Mouse (Mus musculus): ENCODE results near the gene Aaas. TPM values are rescaled to one million over a fixed set of nuclear protein-coding genes. Genes with fewer than 3 reads are reported as not detected.
A peak's percentile ranks its signal among the peaks of the same experiment; 100 is the strongest.
"Not testable (repeated sequence)": the region's sequence is repeated elsewhere in the genome, so short reads cannot be mapped to it uniquely, and the experiment has no call there.

Gene Aaas
- polyA plus RNA-seq, 1 experiment from 2014 or later = 44.7 TPM

DNA sequence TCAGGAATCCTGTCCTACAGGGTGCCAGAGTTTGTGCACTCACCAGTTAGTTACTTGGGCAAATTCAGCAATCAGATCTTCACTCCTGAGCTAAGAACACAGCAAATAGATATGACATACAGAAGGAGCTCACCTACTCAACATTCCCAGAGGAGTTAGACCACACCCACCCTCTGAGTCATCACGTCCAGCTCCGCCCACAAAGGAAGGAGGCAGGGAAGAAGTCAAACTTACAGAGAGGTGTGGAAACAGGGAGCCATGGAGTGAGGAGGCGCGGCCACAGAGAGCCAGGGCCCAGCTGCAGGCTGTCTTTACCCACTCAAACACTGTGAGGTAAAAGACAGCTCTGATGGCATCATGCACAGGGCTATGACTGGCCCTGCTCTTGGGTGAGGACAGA lies 4.1 kb downstream of the Aaas start:
- no peak overlapping the region for H3K9ac ChIP-seq (replicated peaks; ENCODE audit: low read depth, low read length)

DNA sequence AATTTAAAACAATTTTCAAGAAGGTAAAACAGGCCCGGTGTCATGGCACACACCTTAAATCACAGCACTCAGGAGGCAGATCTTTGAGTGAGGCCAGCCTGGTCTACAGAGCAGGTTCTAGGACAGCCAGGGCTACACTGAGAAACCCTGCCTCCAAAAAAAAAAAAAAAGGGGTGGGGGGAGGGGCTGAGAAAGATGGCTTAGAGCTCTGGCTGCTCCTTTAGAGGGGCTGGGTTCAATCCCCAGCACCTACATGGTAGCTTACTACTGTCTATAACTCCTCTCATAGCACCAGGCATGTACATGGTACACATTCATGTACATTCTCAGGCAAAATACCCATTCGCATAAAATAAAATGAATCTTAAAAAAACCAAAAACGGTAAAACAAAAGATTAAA lies 6.1 kb downstream of the Aaas start:
- H3K4me1 ChIP-seq (replicated peaks; ENCODE audit: control insufficient read depth, insufficient read depth, low read length) = no peaks in the 10 kb centered on the region; the same call in 1 of the 2 replicates
- no peaks in the 10 kb centered on the region for H3K9me3 ChIP-seq (ENCODE audit: control insufficient read depth, low read length)
- ATAC-seq = no peak
- no peak overlapping the region for H3K4me2 ChIP-seq (ENCODE audit: low read length)
- H3K27me3 ChIP-seq (replicated peaks; ENCODE audit: control insufficient read depth, insufficient read depth, low read length) = no peaks in the 10 kb centered on the region
- no peak overlapping the region for H3K4me3 ChIP-seq (replicated peaks; ENCODE audit: low read length)
- no peaks in the 10 kb centered on the region for H3K36me3 ChIP-seq (ENCODE audit: control insufficient read depth, insufficient read depth)
- 97% methylated on average over 3 of the region's 3 CpGs for WGBS
- no peak overlapping the region for H3K9ac ChIP-seq (replicated peaks; ENCODE audit: low read depth, low read length)
- H3K27ac ChIP-seq (ENCODE audit: low read length) = no peak overlapping the region

More for the DNA sequence above, 4.1 kb downstream of the Aaas start:
- no peaks in the 10 kb centered on the region for H3K27me3 ChIP-seq (replicated peaks; ENCODE audit: control insufficient read depth, insufficient read depth, low read length)
- no peak overlapping the region for H3K27ac ChIP-seq (ENCODE audit: low read length)
- no peaks in the 10 kb centered on the region for H3K9me3 ChIP-seq (ENCODE audit: control insufficient read depth, low read length)
- 82% methylated on average over 4 of the region's 4 CpGs for WGBS
- ATAC-seq = no peak
- H3K4me2 ChIP-seq (ENCODE audit: low read length) = no peak overlapping the region
- no peaks in the 10 kb centered on the region for H3K36me3 ChIP-seq (ENCODE audit: control insufficient read depth, insufficient read depth)
- H3K4me1 ChIP-seq (replicated peaks; ENCODE audit: control insufficient read depth, insufficient read depth, low read length) = peaks cover 11% of the 10 kb centered on the region
- H3K4me3 ChIP-seq (replicated peaks; ENCODE audit: low read length) = no peak overlapping the region

DNA sequence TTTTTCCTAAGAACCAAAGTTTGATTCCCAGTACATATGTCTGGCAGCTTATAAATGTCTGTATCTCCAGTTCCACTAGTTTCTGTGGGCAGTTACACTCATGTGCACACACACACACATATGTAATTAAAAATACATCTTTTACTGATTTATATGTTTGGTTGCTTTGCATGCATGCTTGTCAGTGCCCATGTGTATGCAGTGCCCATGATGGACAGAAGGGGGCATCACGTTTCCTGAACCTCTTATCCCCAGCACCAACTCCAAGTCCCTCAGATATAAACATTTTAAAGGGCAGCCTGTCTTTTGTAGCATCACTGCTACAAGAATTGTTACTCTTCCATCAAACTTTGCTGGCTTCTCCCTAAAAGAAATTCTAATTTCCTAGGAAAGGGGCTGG lies 9.0 kb downstream of the Aaas start:
- ATAC-seq = no peak
- H3K9me3 ChIP-seq (ENCODE audit: control insufficient read depth, low read length) = no peaks in the 10 kb centered on the region
- H3K4me1 ChIP-seq (replicated peaks; ENCODE audit: control insufficient read depth, insufficient read depth, low read length) = no peaks in the 10 kb centered on the region
- no peak overlapping the region for H3K4me3 ChIP-seq (replicated peaks; ENCODE audit: low read length)
- H3K27me3 ChIP-seq (replicated peaks; ENCODE audit: control insufficient read depth, insufficient read depth, low read length) = no peaks in the 10 kb centered on the region
- H3K27ac ChIP-seq (ENCODE audit: low read length) = no peak overlapping the region
- peaks cover 9% of the 10 kb centered on the region for H3K36me3 ChIP-seq (ENCODE audit: control insufficient read depth, insufficient read depth)
- 11% methylated on average over 1 of the region's 1 CpGs for WGBS
- H3K9ac ChIP-seq (replicated peaks; ENCODE audit: low read depth, low read length) = no peak overlapping the region
- no peak overlapping the region for H3K4me2 ChIP-seq (ENCODE audit: low read length)

DNA sequence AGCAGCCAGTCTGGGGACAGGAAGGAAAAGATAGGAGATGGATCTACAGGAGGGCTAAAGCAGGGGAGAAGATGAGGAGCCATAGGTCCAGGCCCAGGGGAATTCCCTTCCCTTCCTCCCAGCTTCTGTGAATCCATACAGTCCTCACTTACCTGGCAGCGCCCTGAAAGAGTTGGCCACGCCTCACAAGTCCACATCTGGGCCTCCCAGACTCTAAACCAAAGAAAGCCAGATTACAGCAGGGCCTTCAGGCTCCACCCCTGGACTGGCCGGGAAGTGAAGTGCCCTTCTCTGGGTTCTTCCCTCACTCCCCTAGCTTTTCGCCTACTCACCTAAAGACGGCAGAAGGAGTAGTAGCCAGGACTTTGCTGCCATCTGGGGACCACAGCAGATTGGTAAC lies 11.0 kb downstream of the Aaas start:
- Histone ChIP-seq H3K36me3 (ENCODE audit: control insufficient read depth, insufficient read depth) (peaks cover 13% of the 10 kb centered on the region), H3K27ac (ENCODE audit: low read length) (no peak overlapping the region), H3K9me3 (ENCODE audit: control insufficient read depth, low read length) (no peaks in the 10 kb centered on the region), H3K4me3 (replicated peaks; ENCODE audit: low read length) (no peak overlapping the region), H3K4me2 (ENCODE audit: low read length) (no peak overlapping the region), H3K9ac (replicated peaks; ENCODE audit: low read depth, low read length) (no peak overlapping the region), H3K27me3 (replicated peaks; ENCODE audit: control insufficient read depth, insufficient read depth, low read length) (no peaks in the 10 kb centered on the region), H3K4me1 (replicated peaks; ENCODE audit: control insufficient read depth, insufficient read depth, low read length) (no peaks in the 10 kb centered on the region)
- no peak for ATAC-seq
- whole genome bisulfite sequencing = 79% methylated on average over 5 of the region's 5 CpGs

DNA sequence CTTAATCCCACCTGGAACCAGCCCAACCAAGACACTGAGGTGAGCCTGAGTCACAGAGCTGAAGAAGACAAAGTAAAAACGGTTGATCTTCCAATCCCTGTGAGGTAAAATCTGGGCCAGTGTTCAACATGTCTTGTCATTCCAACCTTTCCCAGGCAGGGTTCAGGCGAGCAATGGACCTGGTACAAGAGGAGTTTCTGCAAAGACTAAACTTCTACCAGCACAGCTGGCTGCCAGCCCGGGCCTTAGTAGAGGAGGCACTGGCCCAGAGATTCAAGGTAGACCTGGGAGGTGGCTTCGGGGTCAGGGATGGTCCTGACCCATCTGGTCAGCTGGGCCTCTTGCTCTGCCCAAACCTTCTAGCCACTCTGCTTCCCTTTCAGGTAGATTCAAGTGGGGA lies 13.6 kb downstream of the Aaas start:
- no peak overlapping the region for H3K4me2 ChIP-seq (ENCODE audit: low read length)
- no peaks in the 10 kb centered on the region for H3K27me3 ChIP-seq (replicated peaks; ENCODE audit: control insufficient read depth, insufficient read depth, low read length)
- H3K9me3 ChIP-seq (ENCODE audit: control insufficient read depth, low read length) = no peaks in the 10 kb centered on the region
- peaks cover 17% of the 10 kb centered on the region for H3K36me3 ChIP-seq (ENCODE audit: control insufficient read depth, insufficient read depth)
- no peak overlapping the region for H3K4me3 ChIP-seq (replicated peaks; ENCODE audit: low read length)
- H3K9ac ChIP-seq (replicated peaks; ENCODE audit: low read depth, low read length) = no peak overlapping the region
- peaks cover 13% of the 10 kb centered on the region for H3K4me1 ChIP-seq (replicated peaks; ENCODE audit: control insufficient read depth, insufficient read depth, low read length)
- no peak overlapping the region for H3K27ac ChIP-seq (ENCODE audit: low read length)
- ATAC-seq = no peak
- 90% methylated on average over 4 of the region's 4 CpGs for WGBS

DNA sequence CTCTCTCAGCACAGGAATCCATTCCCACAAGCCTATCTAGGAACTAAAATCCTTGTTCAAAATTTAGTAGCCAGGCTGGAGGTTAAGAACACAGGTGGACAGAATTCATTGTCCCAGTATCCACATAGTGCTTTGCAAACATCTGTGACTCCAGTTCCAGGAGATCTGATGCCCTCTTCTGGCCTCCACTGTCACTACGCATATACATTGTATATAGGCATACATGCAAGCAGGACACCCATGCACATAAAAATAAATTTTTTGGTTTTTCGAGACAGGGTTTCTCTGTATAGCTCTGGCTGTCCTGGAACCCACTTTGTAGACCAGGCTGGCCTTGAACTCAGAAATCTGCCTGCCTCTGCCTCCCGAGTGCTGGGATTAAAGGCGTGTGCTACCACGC lies 14.6 kb downstream of the Aaas start:
- not testable (repeated sequence) for H3K9me3 ChIP-seq (ENCODE audit: control insufficient read depth, low read length); H3K27me3 ChIP-seq (replicated peaks; ENCODE audit: control insufficient read depth, insufficient read depth, low read length); H3K9ac ChIP-seq (replicated peaks; ENCODE audit: low read depth, low read length); ATAC-seq; H3K4me3 ChIP-seq (replicated peaks; ENCODE audit: low read length); H3K27ac ChIP-seq (ENCODE audit: low read length); H3K4me2 ChIP-seq (ENCODE audit: low read length)
- WGBS = 93% methylated on average over 5 of the region's 5 CpGs
- Histone ChIP-seq H3K36me3 (ENCODE audit: control insufficient read depth, insufficient read depth) (peaks cover 17% of the 10 kb centered on the region), H3K4me1 (replicated peaks; ENCODE audit: control insufficient read depth, insufficient read depth, low read length) (peaks cover 18% of the 10 kb centered on the region)

DNA sequence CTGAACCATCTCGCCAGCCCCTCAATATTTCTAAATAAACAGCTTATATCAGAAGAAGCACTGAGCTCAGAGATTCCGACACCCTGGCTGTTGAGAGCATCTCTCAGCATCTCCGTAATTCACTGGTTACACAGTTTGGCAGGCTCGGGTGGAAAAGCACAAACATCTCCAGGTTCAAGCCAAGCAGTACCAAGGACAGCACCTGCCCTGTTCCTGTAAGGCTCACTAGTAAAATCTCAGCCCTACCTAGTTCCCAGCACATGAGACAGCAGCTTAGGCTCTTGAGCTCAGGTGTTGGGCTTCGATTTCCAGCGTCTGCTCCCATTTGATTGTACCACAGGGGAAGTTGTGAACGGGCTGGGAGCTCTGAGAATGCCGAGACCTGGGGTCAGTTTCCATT lies 15.3 kb downstream of the Aaas start:
- H3K36me3 ChIP-seq (ENCODE audit: control insufficient read depth, insufficient read depth) = peaks cover 17% of the 10 kb centered on the region
- H3K27me3 ChIP-seq (replicated peaks; ENCODE audit: control insufficient read depth, insufficient read depth, low read length) = no peaks in the 10 kb centered on the region
- 85% methylated on average over 8 of the region's 8 CpGs for WGBS
- no peak overlapping the region for H3K9ac ChIP-seq (replicated peaks; ENCODE audit: low read depth, low read length)
- no peak overlapping the region for H3K4me2 ChIP-seq (ENCODE audit: low read length)
- H3K4me3 ChIP-seq (replicated peaks; ENCODE audit: low read length) = no peak overlapping the region
- no peak for ATAC-seq
- no peak overlapping the region for H3K27ac ChIP-seq (ENCODE audit: low read length)
- peaks cover 18% of the 10 kb centered on the region for H3K4me1 ChIP-seq (replicated peaks; ENCODE audit: control insufficient read depth, insufficient read depth, low read length)
- no peaks in the 10 kb centered on the region for H3K9me3 ChIP-seq (ENCODE audit: control insufficient read depth, low read length)

DNA sequence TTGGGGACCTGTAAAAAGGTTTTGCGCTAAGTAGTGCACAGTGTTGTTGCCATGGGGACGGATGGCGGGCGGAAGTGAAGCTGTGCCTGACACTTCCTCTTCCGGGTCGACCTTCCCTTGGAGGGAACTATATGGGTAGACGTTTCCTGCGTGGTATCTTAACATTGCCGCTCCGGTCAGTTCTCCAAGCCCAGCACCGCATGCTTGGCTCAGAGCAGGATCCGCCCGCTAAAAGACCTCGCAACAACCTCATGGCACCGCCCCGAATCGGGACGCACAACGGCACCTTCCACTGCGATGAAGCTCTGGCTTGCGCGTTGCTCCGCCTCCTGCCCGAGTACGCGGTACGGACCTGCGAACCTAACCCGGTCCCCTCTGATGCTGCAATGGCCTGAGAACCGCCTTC lies 19.0 kb downstream of the Aaas start, which contains the start of gene Myg1:
Gene Myg1 (plus strand): TSS at position 100 of the 406 bp plus-strand sequence.
- 0% methylated on average over 30 of the region's 30 CpGs for WGBS
- H3K27ac ChIP-seq (ENCODE audit: low read length) = peak within 1 kb of the TSS; percentile 71
- H3K4me3 ChIP-seq (replicated peaks; ENCODE audit: low read length) = peak within 1 kb of the TSS; percentile 68
- H3K4me1 ChIP-seq (replicated peaks; ENCODE audit: control insufficient read depth, insufficient read depth, low read length) = peaks cover 25% of the 10 kb centered on the region
- ATAC-seq = peak; percentile 97
- H3K9me3 ChIP-seq (ENCODE audit: control insufficient read depth, low read length) = no peaks in the 10 kb centered on the region
- no peaks in the 10 kb centered on the region for H3K27me3 ChIP-seq (replicated peaks; ENCODE audit: control insufficient read depth, insufficient read depth, low read length)
- peak within 1 kb of the TSS; percentile 65 for H3K9ac ChIP-seq (replicated peaks; ENCODE audit: low read depth, low read length)
- peak within 1 kb of the TSS; percentile 97 for H3K4me2 ChIP-seq (ENCODE audit: low read length)
- peaks cover 14% of the 10 kb centered on the region for H3K36me3 ChIP-seq (ENCODE audit: control insufficient read depth, insufficient read depth)

DNA sequence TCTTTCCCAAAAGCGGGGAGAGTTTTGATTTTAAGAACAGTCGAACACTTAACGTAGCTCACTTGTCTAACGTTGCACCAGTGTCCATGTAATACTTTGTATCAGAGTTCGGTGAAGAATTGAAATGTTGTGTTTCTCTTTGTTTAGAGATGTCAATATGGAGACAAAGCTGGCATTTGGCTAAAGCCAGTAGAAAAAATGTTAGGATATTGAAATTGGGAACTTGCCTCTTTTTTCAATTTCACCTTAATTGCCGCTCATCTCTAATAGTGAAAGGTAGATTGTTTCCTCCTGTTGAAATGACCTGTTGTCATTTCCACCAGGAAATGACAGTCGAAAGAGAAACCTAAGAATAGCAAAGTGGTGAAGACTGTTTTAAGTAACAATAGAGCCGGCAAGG lies 23.7 kb downstream of the Aaas start:
- ATAC-seq = no peak
- H3K4me2 ChIP-seq (ENCODE audit: low read length) = peak overlapping the region; percentile 64
- peaks cover 6% of the 10 kb centered on the region; the same call in 1 of the 2 replicates for H3K36me3 ChIP-seq (ENCODE audit: control insufficient read depth, insufficient read depth)
- peak overlapping the region; percentile 80 for H3K9ac ChIP-seq (replicated peaks; ENCODE audit: low read depth, low read length)
- peak overlapping the region; percentile 73 for H3K4me3 ChIP-seq (replicated peaks; ENCODE audit: low read length)
- H3K27me3 ChIP-seq (replicated peaks; ENCODE audit: control insufficient read depth, insufficient read depth, low read length) = no peaks in the 10 kb centered on the region
- no peaks in the 10 kb centered on the region for H3K9me3 ChIP-seq (ENCODE audit: control insufficient read depth, low read length)
- H3K4me1 ChIP-seq (replicated peaks; ENCODE audit: control insufficient read depth, insufficient read depth, low read length) = peaks cover 13% of the 10 kb centered on the region
- H3K27ac ChIP-seq (ENCODE audit: low read length) = no peak overlapping the region
- WGBS = 70% methylated on average over 8 of the region's 8 CpGs

DNA sequence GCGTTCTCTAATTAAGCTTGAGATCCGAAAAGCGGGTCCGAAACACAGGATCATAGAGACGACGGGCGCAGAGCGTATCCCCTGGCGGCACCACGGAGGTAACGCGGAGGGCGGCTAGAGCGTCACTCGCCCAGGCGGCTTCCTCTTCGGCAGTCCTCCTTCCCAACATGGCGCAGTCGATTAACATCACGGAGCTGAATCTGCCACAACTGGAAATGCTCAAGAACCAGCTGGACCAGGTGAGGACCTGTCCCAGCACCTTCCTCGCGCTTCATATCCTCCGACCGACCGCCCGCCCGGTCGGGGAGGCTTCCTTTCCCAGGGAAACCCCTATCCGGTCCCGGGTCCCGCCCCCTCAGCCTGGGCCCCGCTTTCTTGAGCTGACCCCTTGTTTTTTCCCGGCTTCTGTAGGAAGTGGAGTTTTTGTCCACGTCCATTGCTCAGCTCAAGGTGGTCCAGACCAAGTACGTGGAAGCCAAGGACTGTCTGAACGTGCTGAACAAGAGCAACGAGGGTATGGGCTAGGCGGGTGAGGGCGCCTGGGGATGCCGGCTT lies 24.5 kb downstream of the Aaas start, which contains the start of gene Pfdn5:
Gene Pfdn5 (plus strand): TSS at position 95 of the 555 bp plus-strand sequence.
- Histone ChIP-seq H3K4me2 (ENCODE audit: low read length) (peak within 1 kb of the TSS; percentile 64), H3K4me3 (replicated peaks; ENCODE audit: low read length) (peak within 1 kb of the TSS; percentile 73), H3K36me3 (ENCODE audit: control insufficient read depth, insufficient read depth) (peaks cover 6% of the 10 kb centered on the region; the same call in 1 of the 2 replicates), H3K27me3 (replicated peaks; ENCODE audit: control insufficient read depth, insufficient read depth, low read length) (no peaks in the 10 kb centered on the region), H3K9me3 (ENCODE audit: control insufficient read depth, low read length) (no peaks in the 10 kb centered on the region), H3K27ac (ENCODE audit: low read length) (0 out of 2 replicates have a peak within 1 kb of the TSS, but pooled peaks have one; percentile 36), H3K9ac (replicated peaks; ENCODE audit: low read depth, low read length) (peak within 1 kb of the TSS; percentile 80), H3K4me1 (replicated peaks; ENCODE audit: control insufficient read depth, insufficient read depth, low read length) (peaks cover 9% of the 10 kb centered on the region)
- peak; percentile 97 for ATAC-seq
- WGBS = under 1% methylated on average over 40 of the region's 40 CpGs

All from forebrain, embryonic 16.5 days (tissue).